Mouse (Mus musculus): ENCODE data around the gene Rps8. TPM values are rescaled to one million over a fixed set of nuclear protein-coding genes. Genes with fewer than 3 reads are reported as not detected.

Gene Rps8
- total RNA-seq, 2 experiments from 2014 or later: 512 to 526 TPM

DNA sequence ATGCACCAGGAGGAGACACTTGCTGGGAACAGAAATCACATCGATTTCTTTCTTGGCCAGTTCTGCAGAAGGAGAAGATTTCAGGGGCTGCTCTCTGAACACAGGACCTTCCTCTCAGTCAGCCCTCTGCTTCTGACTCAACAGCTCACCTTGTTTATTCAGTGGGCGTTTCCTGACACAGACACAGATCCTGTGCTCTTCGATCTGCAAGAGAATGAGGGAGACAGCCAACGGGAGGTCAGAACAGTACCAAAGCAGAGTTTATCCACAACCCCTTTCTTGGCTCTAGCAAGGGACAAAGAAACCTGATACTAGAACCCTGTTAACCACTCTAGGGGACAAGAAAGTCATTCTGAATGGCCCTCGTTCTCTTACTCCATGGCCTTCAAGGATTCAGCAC is 13.9 kb upstream of the Rps8 start:
- intact Hi-C loops (cut with DNase I): no loop called here

DNA sequence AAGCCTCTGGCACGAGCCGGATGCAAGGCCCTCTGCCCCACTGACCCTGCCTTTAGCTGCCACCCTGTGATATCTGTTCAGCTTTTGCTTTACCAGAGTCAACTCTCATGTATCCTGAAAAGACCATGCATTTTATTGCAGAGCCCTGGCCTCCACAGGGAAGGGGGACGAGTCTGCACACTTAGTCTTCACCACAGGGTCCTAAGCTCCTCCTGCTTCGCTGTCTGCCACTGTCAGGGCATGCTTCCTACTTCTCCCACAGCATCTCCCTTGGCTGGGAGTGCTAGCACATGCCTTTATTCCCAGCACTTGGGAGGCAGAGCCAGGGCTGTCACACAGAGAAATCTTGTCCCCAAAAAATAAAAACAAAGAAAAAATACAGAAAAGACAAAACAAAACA is 5.1 kb upstream of the Rps8 start:
- intact Hi-C loops (cut with DNase I): no loop called here
- TF ChIP-seq CTCF (IDR thresholded peaks at IDR 0.05): no peak
- no peak for DNase-seq (ENCODE audit: extremely low spot score in 1 of 2, low spot score in 2 of 2)
- Histone ChIP-seq H3K4me3 (no peak overlapping the region), H3K27ac (no peak overlapping the region)

More for the DNA sequence above, 13.9 kb upstream of the Rps8 start:
- Histone ChIP-seq H3K4me3 (no peak overlapping the region), H3K27ac (no peak overlapping the region)
- no peak for DNase-seq (ENCODE audit: extremely low spot score in 1 of 2, low spot score in 2 of 2)
- TF ChIP-seq CTCF (IDR thresholded peaks at IDR 0.05): no peak

DNA sequence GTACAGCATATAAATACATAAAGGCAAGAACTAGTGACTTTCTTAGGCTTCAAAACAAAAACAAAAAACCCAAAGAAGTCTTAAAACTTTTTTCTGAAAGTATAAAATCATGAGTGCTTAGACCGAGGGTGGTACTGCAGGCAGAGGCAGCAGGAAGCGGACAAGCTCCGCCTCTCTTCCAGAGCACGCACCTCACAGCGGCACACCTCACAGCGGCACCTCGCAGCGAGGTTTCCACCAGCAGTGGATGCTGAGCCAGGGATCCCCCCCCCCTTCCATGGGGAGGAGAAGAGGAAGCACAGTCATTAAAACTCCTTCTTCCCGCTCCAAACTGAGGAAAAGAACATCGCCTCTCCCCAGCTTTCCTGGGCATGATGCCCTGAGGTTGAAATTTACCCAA is 3.6 kb upstream of the Rps8 start:
- DNase-seq (ENCODE audit: extremely low spot score in 1 of 2, low spot score in 2 of 2): no peak
- Histone ChIP-seq H3K4me3 (no peak overlapping the region), H3K27ac (no peak overlapping the region)
- intact Hi-C loops (cut with DNase I): loop anchor here (10.0 kb wide), 1 partner anchor 515 kb away; no protein-coding TSS in a partner anchor
- TF ChIP-seq CTCF (IDR thresholded peaks at IDR 0.05): no peak

DNA sequence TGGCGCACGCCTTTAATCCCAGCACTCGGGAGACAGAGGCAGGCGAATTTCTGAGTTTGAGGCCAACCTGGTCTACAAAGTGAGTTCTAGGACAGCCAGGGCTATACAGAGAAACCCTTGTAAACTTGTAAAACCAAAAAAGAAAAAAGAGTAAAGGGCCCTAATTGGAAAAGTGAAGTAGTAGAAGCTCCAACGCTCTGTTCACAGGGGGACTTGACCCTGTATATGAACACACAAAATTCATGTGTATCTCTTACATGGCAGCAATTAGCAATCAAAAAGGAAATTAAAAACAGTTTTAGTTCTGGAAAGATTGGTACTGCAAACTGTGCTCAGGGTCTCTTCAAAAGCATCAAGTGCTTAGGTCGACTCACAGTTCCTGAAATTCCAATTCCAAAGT is 329 bp upstream of the Rps8 start:
- TF ChIP-seq CTCF (IDR thresholded peaks at IDR 0.05): no peak
- H3K4me3 ChIP-seq: peak overlapping the region; percentile 63
- no peak for DNase-seq (ENCODE audit: extremely low spot score in 1 of 2, low spot score in 2 of 2)
- intact Hi-C loops (cut with DNase I): loop anchor here (2.0 to 10.0 kb wide), 2 partner anchors 26 to 518 kb away; partner anchors contain the start of gene Kif2c
- H3K27ac ChIP-seq: peak overlapping the region; percentile 90

DNA sequence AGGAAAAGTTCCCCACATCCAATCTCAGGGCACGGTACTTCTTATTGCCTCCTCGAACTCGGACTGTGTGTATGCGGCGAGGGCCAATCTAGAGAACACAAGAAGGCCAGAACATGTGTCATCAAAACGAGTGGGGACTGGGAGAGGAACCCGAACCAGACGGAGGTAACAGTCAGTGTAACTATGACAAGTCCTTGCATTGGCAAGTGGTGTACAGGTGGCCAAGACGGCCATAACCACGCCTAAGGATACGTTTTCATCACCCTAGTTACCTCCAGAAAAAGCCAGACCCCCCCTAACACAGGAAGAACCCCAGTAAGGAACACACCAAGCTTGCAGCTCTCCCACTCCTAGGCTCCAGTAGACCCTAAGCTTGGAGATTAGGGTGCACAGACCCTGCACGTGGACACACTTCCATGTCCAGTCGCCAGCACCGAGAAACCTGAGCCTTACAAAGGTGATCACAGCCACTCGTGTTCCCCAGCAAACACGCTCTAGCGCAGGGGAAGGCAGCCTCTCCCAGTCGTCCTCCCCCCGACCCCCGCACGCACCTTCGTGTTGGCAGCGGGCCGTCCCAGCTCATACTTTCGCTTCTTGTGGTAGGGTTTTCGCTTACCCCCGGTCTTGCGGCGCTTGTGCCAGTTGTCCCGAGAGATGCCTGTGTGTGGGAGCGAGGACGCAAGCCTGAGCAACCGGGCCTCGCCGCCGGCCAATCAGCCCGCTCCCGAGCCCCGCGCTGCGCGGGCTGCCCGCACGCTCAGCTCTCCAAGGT is 837 bp downstream of the Rps8 start:
- no peak for DNase-seq (ENCODE audit: extremely low spot score in 1 of 2, low spot score in 2 of 2)
- TF ChIP-seq CTCF (IDR thresholded peaks at IDR 0.05): no peak
- peak overlapping the region; percentile 63 for H3K4me3 ChIP-seq
- peak overlapping the region; percentile 90 for H3K27ac ChIP-seq
- intact Hi-C loops (cut with DNase I): loop anchor here (10.0 kb wide), 1 partner anchor 520 kb away; no protein-coding TSS in a partner anchor

DNA sequence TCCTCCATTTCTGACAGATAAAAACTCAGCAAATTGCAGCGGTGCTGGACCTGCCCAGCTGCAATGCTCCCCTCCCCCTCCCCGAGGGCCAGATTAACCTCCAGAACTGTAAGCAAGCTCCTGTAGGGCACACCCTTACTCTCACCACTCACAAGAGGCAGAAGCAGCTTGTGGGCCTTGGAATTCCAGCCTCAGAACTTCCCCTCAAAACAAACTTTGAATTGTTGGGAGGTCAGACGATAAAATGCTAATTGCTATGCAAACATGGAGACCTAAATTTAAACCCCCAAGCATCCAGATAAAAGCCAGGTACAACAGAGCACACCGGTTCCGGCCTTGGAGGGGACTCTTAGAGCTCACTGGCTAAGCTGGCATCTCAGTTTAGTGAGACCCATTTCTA is 3.3 kb downstream of the Rps8 start:
- no peak for DNase-seq (ENCODE audit: extremely low spot score in 1 of 2, low spot score in 2 of 2)
- intact Hi-C loops (cut with DNase I): loop anchor here (10.0 kb wide), 1 partner anchor 522 kb away; no protein-coding TSS in a partner anchor
- H3K4me3 ChIP-seq: no peak overlapping the region
- no peak for TF ChIP-seq CTCF (IDR thresholded peaks at IDR 0.05)
- no peak overlapping the region for H3K27ac ChIP-seq

DNA sequence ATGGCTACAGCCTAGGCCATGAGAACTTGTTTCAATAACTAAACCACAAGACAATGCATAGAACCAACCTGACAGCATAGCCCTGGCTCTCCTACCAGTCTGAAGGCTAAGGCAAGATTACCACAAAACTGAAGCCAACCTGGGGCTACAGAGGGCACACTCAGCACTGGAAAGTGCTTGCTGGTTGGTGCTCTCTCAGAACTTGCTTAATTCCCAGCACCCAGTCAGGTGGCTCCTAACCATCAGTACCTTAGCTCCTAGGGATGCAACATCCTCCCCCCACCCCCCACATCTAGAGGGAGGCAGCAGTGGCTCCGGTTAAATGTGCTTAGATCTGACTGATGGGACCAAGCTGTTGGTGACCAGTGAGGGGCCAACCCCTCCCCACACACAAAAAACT is 4.6 kb downstream of the Rps8 start:
- DNase-seq (ENCODE audit: extremely low spot score in 1 of 2, low spot score in 2 of 2): no peak
- no peak overlapping the region for H3K27ac ChIP-seq
- intact Hi-C loops (cut with DNase I): loop anchor here (10.0 kb wide), 1 partner anchor 523 kb away; no protein-coding TSS in a partner anchor
- no peak overlapping the region for H3K4me3 ChIP-seq
- TF ChIP-seq CTCF (IDR thresholded peaks at IDR 0.05): no peak

DNA sequence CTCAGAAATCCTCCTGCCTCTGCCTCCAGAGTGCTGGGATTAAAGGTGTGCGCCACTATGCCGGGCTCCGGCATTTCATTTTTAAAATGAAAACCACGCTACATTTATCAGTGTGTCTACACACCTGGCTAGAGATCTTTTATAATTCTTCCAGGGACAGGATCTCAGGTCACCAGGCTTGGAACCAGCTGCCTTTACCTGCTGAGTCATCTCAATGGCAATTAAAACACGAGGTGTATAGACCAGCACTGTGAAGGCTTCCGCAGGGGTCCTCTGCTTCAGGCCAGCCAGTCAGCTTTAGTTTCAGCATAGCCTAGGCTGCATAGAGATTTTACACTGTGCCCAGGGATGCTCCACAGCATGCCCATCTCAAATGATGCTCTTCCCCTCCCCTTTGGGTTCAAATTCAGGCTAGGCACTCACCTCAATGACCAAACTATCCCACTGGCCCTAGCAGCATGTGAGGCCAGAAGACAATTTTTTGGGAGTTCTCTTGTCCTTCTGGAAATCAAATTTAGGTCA is 5.8 kb downstream of the Rps8 start:
- Histone ChIP-seq H3K4me3 (no peak overlapping the region), H3K27ac (no peak overlapping the region)
- DNase-seq (ENCODE audit: extremely low spot score in 1 of 2, low spot score in 2 of 2): no peak
- intact Hi-C loops (cut with DNase I): loop anchor here (10.0 kb wide), 1 partner anchor 525 kb away; no protein-coding TSS in a partner anchor
- TF ChIP-seq CTCF (IDR thresholded peaks at IDR 0.05): no peak

DNA sequence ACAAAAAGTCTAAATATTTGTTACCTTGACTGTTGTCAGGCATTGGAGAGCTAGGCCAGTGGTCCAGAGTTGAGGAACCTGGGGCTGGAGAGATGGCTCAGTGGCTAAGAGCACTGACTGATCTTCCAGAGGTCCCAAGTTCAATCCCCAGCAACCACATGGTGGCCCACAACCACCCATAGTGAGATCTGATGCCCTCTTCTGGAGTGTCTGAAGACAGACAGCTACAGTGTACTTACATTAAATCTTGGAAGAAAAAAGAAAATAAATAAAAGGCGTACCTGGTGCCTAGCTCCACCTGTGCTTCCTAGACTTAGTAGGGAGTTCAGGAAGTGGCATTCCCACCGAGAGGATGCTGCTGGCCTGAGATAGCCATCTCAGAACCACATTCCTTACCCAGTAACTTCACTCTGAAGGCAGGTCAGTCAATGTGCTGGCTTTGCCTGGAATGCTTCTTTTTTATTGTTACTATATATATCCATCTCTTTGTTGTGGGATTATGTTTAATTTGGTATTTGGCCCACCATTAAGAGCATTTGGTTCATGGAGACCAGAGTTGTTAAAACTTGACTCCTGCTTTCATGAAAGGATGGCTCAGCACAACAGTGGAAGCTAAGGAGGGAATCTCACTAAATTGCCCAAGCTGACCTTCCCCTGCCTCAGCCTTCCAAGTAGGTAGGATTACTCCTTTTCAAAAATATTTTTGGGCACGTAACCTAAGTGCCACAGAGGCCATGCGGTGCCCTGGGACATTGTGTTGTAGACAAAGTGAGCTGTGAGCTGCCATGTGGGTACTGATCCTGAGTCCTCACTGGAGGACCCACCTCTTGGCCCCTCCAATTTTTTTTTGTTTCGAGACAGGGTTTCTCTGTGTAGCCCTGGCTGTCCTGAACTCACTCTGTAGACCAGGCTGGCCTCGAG is 6.5 kb downstream of the Rps8 start:
- peak; percentile 3; the same call in 1 of the 2 replicates for TF ChIP-seq CTCF (IDR thresholded peaks at IDR 0.05)
- intact Hi-C loops (cut with DNase I): loop anchor here (10.0 kb wide), 1 partner anchor 525 kb away; no protein-coding TSS in a partner anchor
- no peak overlapping the region for H3K27ac ChIP-seq
- DNase-seq (ENCODE audit: extremely low spot score in 1 of 2, low spot score in 2 of 2): no peak
- no peak overlapping the region for H3K4me3 ChIP-seq

DNA sequence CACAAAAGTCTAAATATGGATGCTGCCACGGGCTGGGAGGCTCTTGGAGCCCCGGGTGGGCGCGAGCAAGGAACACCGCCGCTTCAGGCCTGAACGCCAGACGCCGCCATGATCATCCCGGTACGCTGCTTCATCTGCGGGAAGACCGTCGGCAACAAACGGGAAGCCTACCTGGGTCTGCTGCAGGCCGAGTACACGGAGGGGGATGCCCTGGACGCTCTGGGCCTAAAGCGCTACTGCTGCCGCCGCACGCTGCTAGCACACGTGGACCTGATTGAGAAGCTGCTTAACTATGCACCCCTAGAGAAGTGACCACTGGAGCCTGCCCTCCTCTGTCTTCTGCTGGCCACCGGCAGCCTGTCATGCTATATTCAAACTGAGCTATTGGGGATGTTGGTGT is 7.2 kb downstream of the Rps8 start:
- intact Hi-C loops (cut with DNase I): no loop called here
- no peak for TF ChIP-seq CTCF (IDR thresholded peaks at IDR 0.05)
- H3K4me3 ChIP-seq: no peak overlapping the region
- DNase-seq (ENCODE audit: extremely low spot score in 1 of 2, low spot score in 2 of 2): no peak
- no peak overlapping the region for H3K27ac ChIP-seq

DNA sequence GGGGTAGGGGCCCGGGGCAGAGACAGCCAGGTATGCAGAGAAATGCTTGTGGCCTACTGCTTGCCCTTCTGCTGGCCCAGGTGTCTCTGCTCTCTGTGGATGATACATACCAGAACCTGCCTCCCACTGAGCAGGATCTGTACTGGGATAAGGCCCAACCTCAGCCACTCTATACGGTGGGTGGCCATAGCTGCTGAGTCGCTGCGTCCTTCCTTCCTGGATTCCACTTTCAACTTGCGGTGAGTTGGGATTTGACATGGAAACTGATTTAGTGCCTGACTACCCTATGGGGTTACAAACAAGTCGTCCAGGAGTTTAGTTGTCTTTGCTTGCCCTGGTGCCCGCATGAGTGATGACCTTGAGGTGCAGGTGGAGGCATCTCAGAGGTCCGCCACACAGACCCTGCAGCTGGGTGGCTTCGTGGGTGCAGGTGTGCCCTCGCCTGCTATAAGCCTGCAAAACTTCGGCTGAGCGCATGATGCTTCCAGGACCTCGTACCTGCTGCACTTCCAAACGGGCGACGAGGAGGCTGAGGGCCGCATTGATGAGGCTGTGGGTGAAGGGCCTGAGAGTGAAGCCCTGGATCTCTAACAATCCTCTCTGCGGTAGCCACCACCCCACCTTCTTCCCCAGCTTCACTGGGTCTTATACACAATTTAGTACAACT is 7.9 kb downstream of the Rps8 start:
- no peak overlapping the region for H3K4me3 ChIP-seq
- no peak for DNase-seq (ENCODE audit: extremely low spot score in 1 of 2, low spot score in 2 of 2)
- H3K27ac ChIP-seq: no peak overlapping the region
- no peak for TF ChIP-seq CTCF (IDR thresholded peaks at IDR 0.05)
- intact Hi-C loops (cut with DNase I): no loop called here
